Mouse (Mus musculus): Measurements from ENCODE around the gene Stk40. TPM values are rescaled to one million over a fixed set of nuclear protein-coding genes. Genes with fewer than 3 reads are reported as not detected.
A peak's percentile ranks its signal among the peaks of the same experiment; 100 is the strongest.
"Not testable (repeated sequence)": the region's sequence is repeated elsewhere in the genome, so short reads cannot be mapped to it uniquely, and the experiment has no call there.

Gene Stk40
- total and polyA plus RNA-seq, 3 experiments = 33.2 to 56.0 (median 43.0) TPM

- no peak for DNase-seq
Observed at GRCm38 (mm10) chr4:126155869-126156268, 52.1 kb downstream of the Stk40 start.

- no peak for DNase-seq
Observed at GRCm38 (mm10) chr4:126156617-126157016, 52.9 kb downstream of the Stk40 start.

GRCm38 (mm10) chr4:126157562-126157961 lies 53.8 kb downstream of the Stk40 start:
- no peak for DNase-seq

GRCm38 (mm10) chr4:126159455-126159854 lies 55.7 kb downstream of the Stk40 start:
- no peak for DNase-seq

- DNase-seq = no peak
Observed at GRCm38 (mm10) chr4:126160981-126161380, 57.2 kb downstream of the Stk40 start.

GRCm38 (mm10) chr4:126161456-126161855 lies 57.7 kb downstream of the Stk40 start:
- DNase-seq = no peak

GRCm38 (mm10) chr4:126161986-126162385 lies 58.2 kb downstream of the Stk40 start:
- no peak for DNase-seq

GRCm38 (mm10) chr4:126162544-126163066 lies 58.8 kb downstream of the Stk40 start:
- peak; percentile 93 for DNase-seq

GRCm38 (mm10) chr4:126163067-126163659 lies 59.4 kb downstream of the Stk40 start, which contains the start of gene Sh3d21:
Gene Sh3d21, minus strand, starts transcription at chr4:126163491.
- no peak for DNase-seq

GRCm38 (mm10) chr4:126163685-126164084 lies 59.9 kb downstream of the Stk40 start:
- no peak for DNase-seq

- DNase-seq = not testable (repeated sequence)
Observed at GRCm38 (mm10) chr4:126165092-126165491, 61.3 kb downstream of the Stk40 start.

GRCm38 (mm10) chr4:126166084-126166483 lies 62.3 kb downstream of the Stk40 start:
- peak; percentile 71 for DNase-seq

- peak; percentile 33 for DNase-seq
Observed at GRCm38 (mm10) chr4:126168851-126169250, 65.1 kb downstream of the Stk40 start.

- DNase-seq = not testable (repeated sequence)
Observed at GRCm38 (mm10) chr4:126170737-126171136, 67.0 kb downstream of the Stk40 start.

GRCm38 (mm10) chr4:126173800-126174199 lies 70.0 kb downstream of the Stk40 start:
- DNase-seq = no peak

GRCm38 (mm10) chr4:126175980-126176379 lies 72.2 kb downstream of the Stk40 start:
- DNase-seq = not testable (repeated sequence)

GRCm38 (mm10) chr4:126181170-126181957 lies 77.6 kb downstream of the Stk40 start:
- DNase-seq = peak; percentile 72

GRCm38 (mm10) chr4:126183034-126183433 lies 79.3 kb downstream of the Stk40 start:
- DNase-seq = no peak

GRCm38 (mm10) chr4:126187096-126187495 lies 83.3 kb downstream of the Stk40 start:
- DNase-seq = no peak

All from adrenal gland, adult 2 months (tissue).